Mouse (Mus musculus) lung, postnatal 0 days (tissue): Measurements from ENCODE around the gene Gpn2. TPM values are rescaled to one million over a fixed set of nuclear protein-coding genes. Genes with fewer than 3 reads are reported as not detected.

Experiments
- ATAC-seq: fragments of 200-750 bp; cut with Nextera tagmentation; 2 replicates; pipeline ENCODE4 v1.8.0; 2017; ENCODE audit warnings: moderate library complexity
- DNase-seq: peaks from one replicate; pipeline ENCODE4 v3.0.0-alpha.2; 2016; ENCODE audit warnings: low spot score
- H3K27ac ChIP-seq: fragments of 300-500 bp; sonication (generic); 2 replicates; pipeline ENCODE4 v1.5.1; 2014; ENCODE audit warnings: antibody characterized with exemption, mild to moderate bottlenecking, low read length, mixed read lengths
- H3K27me3 ChIP-seq: fragments of 300-500 bp; sonication (generic); replicated peaks from 2 replicates; pipeline ENCODE4 v1.6.1; 2014; ENCODE audit warnings: low read length, mixed read lengths; ENCODE audit not compliant: insufficient read depth
- H3K36me3 ChIP-seq: fragments of 300-500 bp; sonication (generic); 2 replicates; pipeline ENCODE4 v1.6.1; 2014; ENCODE audit warnings: low read length, mixed read lengths; ENCODE audit not compliant: insufficient read depth
- H3K4me1 ChIP-seq: fragments of 300-500 bp; sonication (generic); 2 replicates; pipeline ENCODE4 v1.6.1; 2014; ENCODE audit warnings: antibody characterized with exemption, low read depth, low read length, mixed read lengths; ENCODE audit not compliant: insufficient read depth
- H3K4me2 ChIP-seq: fragments of 300-500 bp; sonication (generic); replicated peaks from 2 replicates; pipeline ENCODE4 v1.6.1; 2014; ENCODE audit warnings: low read depth, mild to moderate bottlenecking, low read length, moderate library complexity, mixed read lengths
- H3K4me3 ChIP-seq: fragments of 300-500 bp; sonication (generic); 2 replicates; pipeline ENCODE4 v1.5.1; 2014; ENCODE audit warnings: low read depth, low read length
- H3K9ac ChIP-seq: fragments of 300-500 bp; sonication (generic); replicated peaks from 2 replicates; pipeline ENCODE4 v1.6.1; 2014; ENCODE audit warnings: low read depth, mild to moderate bottlenecking
- H3K9me3 ChIP-seq: fragments of 300-500 bp; sonication (generic); 2 replicates; pipeline ENCODE4 v1.6.1; 2016; ENCODE audit warnings: low read length, mixed read lengths
- CTCF ChIP-seq: IDR thresholded peaks from 2 replicates; pipeline ENCODE4 v1.5.1; 2016; ENCODE audit warnings: antibody characterized with exemption, mild to moderate bottlenecking
- EP300 ChIP-seq: IDR thresholded peaks from 2 replicates; pipeline ENCODE4 v1.6.1; 2016; ENCODE audit warnings: antibody characterized with exemption, mild to moderate bottlenecking, control low read depth
- WGBS: fragments of 180-500 bp; shearing (Covaris S2); extraction: QIAGEN DNeasy Blood & Tissue Kit; methylation state at CpG from one replicate; pipeline ENCODE4 v1.1.7; 2014; 5-methylcytosine and 5-hydroxymethylcytosine counted together
- polyA plus RNA-seq: library from polyadenylated mRNA; unstranded; fragments of >200 nt; fragmentation: Nextera tagmentation; extraction: Ambion mirVana; gene quantifications from 2 replicates; pipeline ENCODE4 v1.2.1, GENCODE M21; 2015

The Gpn2 gene
- polyA plus RNA-seq, 1 experiment from 2014 or later: 17.6 TPM

- H3K27me3 ChIP-seq: no peaks in the 10 kb centered on the region
- TF ChIP-seq EP300: peak; percentile 80
- TF ChIP-seq CTCF: no peak
- no peaks in the 10 kb centered on the region for H3K4me1 ChIP-seq
- H3K36me3 ChIP-seq: peaks cover 10% of the 10 kb centered on the region
- peak overlapping the region; percentile 72 for H3K27ac ChIP-seq
- no peak overlapping the region for H3K9ac ChIP-seq
- no peak overlapping the region for H3K4me2 ChIP-seq
- ATAC-seq (peak; percentile 95), DNase-seq (peak; percentile 96)
- H3K9me3 ChIP-seq: no peaks in the 10 kb centered on the region
- H3K4me3 ChIP-seq: no peak overlapping the region
- WGBS: 57% methylated on average over 8 of the region's 8 CpGs
Observed at GRCm38 (mm10) chr4:133614274-133614761, 30.2 kb downstream of the Gpn2 start.

- no peak overlapping the region for H3K4me3 ChIP-seq
- ATAC-seq (no peak), DNase-seq (no peak)
- H3K27me3 ChIP-seq: no peaks in the 10 kb centered on the region
- H3K9ac ChIP-seq: no peak overlapping the region
- no peaks in the 10 kb centered on the region for H3K9me3 ChIP-seq
- H3K4me2 ChIP-seq: no peak overlapping the region
- 61% methylated on average over 10 of the region's 10 CpGs for WGBS
- TF ChIP-seq EP300 (no peak), CTCF (no peak)
- no peaks in the 10 kb centered on the region for H3K4me1 ChIP-seq
- H3K27ac ChIP-seq: peak overlapping the region; percentile 66
- H3K36me3 ChIP-seq: peaks cover 10% of the 10 kb centered on the region
Observed at GRCm38 (mm10) chr4:133615416-133615815, 31.3 kb downstream of the Gpn2 start.

GRCm38 (mm10) chr4:133617936-133618335 is 33.8 kb downstream of the Gpn2 start:
- no peaks in the 10 kb centered on the region for H3K36me3 ChIP-seq
- no peaks in the 10 kb centered on the region for H3K4me1 ChIP-seq
- H3K9ac ChIP-seq: no peak overlapping the region
- TF ChIP-seq CTCF (no peak), EP300 (no peak)
- 95% methylated on average over 11 of the region's 11 CpGs for WGBS
- DNase-seq: no peak
- H3K4me2 ChIP-seq: no peak overlapping the region
- no peaks in the 10 kb centered on the region for H3K27me3 ChIP-seq
- H3K9me3 ChIP-seq: no peaks in the 10 kb centered on the region
- ATAC-seq: no peak
- H3K4me3 ChIP-seq: no peak overlapping the region
- H3K27ac ChIP-seq: no peak overlapping the region

GRCm38 (mm10) chr4:133619473-133620136 is 35.4 kb downstream of the Gpn2 start:
- Histone ChIP-seq H3K36me3 (no peaks in the 10 kb centered on the region), H3K4me2 (no peak overlapping the region), H3K4me1 (no peaks in the 10 kb centered on the region), H3K4me3 (no peak overlapping the region), H3K9me3 (no peaks in the 10 kb centered on the region), H3K9ac (no peak overlapping the region), H3K27ac (no peak overlapping the region), H3K27me3 (no peaks in the 10 kb centered on the region)
- ATAC-seq (no peak), DNase-seq (peak; percentile 40)
- WGBS: 49% methylated on average over 4 of the region's 4 CpGs
- TF ChIP-seq CTCF (no peak), EP300 (no peak)

GRCm38 (mm10) chr4:133620668-133621067 is 36.5 kb downstream of the Gpn2 start:
- ATAC-seq (no peak), DNase-seq (no peak)
- Histone ChIP-seq H3K4me1 (no peaks in the 10 kb centered on the region), H3K4me2 (no peak overlapping the region), H3K27me3 (no peaks in the 10 kb centered on the region), H3K36me3 (no peaks in the 10 kb centered on the region), H3K9me3 (no peaks in the 10 kb centered on the region), H3K9ac (no peak overlapping the region), H3K27ac (no peak overlapping the region), H3K4me3 (no peak overlapping the region)
- 74% methylated on average over 8 of the region's 8 CpGs for WGBS
- TF ChIP-seq CTCF (no peak), EP300 (no peak)

- Histone ChIP-seq H3K4me2 (no peak overlapping the region), H3K4me3 (no peak overlapping the region), H3K4me1 (no peaks in the 10 kb centered on the region), H3K36me3 (no peaks in the 10 kb centered on the region), H3K27ac (0 out of 2 replicates have a peak overlapping the region, but pooled peaks have one; percentile 14), H3K27me3 (no peaks in the 10 kb centered on the region), H3K9ac (no peak overlapping the region), H3K9me3 (no peaks in the 10 kb centered on the region)
- DNase-seq: no peak
- ATAC-seq: no peak
- TF ChIP-seq CTCF (no peak), EP300 (no peak)
- 67% methylated on average over 11 of the region's 11 CpGs for WGBS
Observed at GRCm38 (mm10) chr4:133622161-133622695, 38.1 kb downstream of the Gpn2 start.
